Mouse (Mus musculus) heart, embryonic 16.5 days (tissue): Measurements from ENCODE around the gene Bcs1l. TPM values are rescaled to one million over a fixed set of nuclear protein-coding genes. Genes with fewer than 3 reads are reported as not detected.

Source experiments
- ATAC-seq: fragments of 200-750 bp; cut with Nextera tagmentation; replicated peaks from 2 replicates; pipeline ENCODE4 v1.8.0; 2017; ENCODE audit warnings: moderate number of reproducible peaks; ENCODE audit not compliant: insufficient read depth, low FRiP score; ENCODE audit errors: extremely low read depth
- H3K27ac ChIP-seq: fragments of 300-500 bp; sonication (generic); 2 replicates; pipeline ENCODE4 v1.5.1; 2014; ENCODE audit warnings: mild to moderate bottlenecking, low read length, control low read depth, moderate library complexity
- H3K27me3 ChIP-seq: fragments of 300-500 bp; sonication (generic); 2 replicates; pipeline ENCODE4 v1.6.1; 2014; ENCODE audit warnings: low read length, mixed read lengths; ENCODE audit not compliant: control insufficient read depth, insufficient read depth
- H3K36me3 ChIP-seq: fragments of 300-500 bp; sonication (generic); 2 replicates; pipeline ENCODE4 v1.6.1; 2014; ENCODE audit not compliant: control insufficient read depth, insufficient read depth
- H3K4me1 ChIP-seq: fragments of 300-500 bp; sonication (generic); 2 replicates; pipeline ENCODE4 v1.6.1; 2014; ENCODE audit warnings: low read length, mixed read lengths; ENCODE audit not compliant: control insufficient read depth, insufficient read depth
- H3K4me2 ChIP-seq: fragments of 300-500 bp; sonication (generic); 2 replicates; pipeline ENCODE4 v1.6.1; 2014; ENCODE audit warnings: low read depth, mild to moderate bottlenecking, control low read depth, low read length
- H3K4me3 ChIP-seq: fragments of 300-500 bp; sonication (generic); 2 replicates; pipeline ENCODE4 v1.5.1; 2014; ENCODE audit warnings: mild to moderate bottlenecking, control low read depth, low read length
- H3K9ac ChIP-seq: fragments of 300-500 bp; sonication (generic); 2 replicates; pipeline ENCODE4 v1.6.1; 2014; ENCODE audit warnings: low read length, control low read depth
- H3K9me3 ChIP-seq: fragments of 300-500 bp; sonication (generic); replicated peaks from 2 replicates; pipeline ENCODE4 v1.6.1; 2016; ENCODE audit warnings: low read length; ENCODE audit not compliant: control insufficient read depth
- WGBS: fragments of 180-500 bp; shearing (Covaris S2); extraction: QIAGEN DNeasy Blood & Tissue Kit; methylation state at CpG from one replicate; pipeline ENCODE4 v1.1.7; 2014; 5-methylcytosine and 5-hydroxymethylcytosine counted together
- microRNA-seq: library from miRNA; unstranded; fragments of <30 nt; microRNA quantifications from one replicate; pipeline ENCODE4, GENCODE M21; 2017
- polyA plus RNA-seq: library from polyadenylated mRNA; unstranded; fragments of >200 nt; fragmentation: Nextera tagmentation; extraction: Ambion mirVana; gene quantifications from 2 replicates; pipeline ENCODE4 v1.2.1, GENCODE M21; 2015

Gene Bcs1l
- polyA plus RNA-seq, 1 experiment from 2014 or later, result 25.2 TPM

DNA sequence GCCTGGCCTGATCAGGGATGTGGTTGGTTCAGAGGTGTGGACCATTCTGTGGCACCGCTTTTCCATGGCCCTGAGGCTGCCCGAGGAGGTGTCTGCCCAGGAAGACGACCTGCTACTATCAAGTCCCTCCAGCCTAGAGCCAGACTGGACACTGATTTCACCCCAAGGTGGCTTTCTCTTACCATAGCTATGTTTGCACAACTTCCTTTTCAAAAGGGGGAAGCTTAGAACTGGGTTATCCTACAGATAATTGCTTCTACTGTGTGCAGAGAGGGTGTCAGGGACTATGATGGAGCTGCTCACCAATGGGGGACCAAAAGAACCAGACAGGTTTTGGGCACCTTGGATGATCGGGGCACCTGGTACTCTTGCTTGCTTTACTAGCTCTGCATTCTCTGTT is 44.6 kb downstream of the Bcs1l start:
- ATAC-seq, result no peak
- H3K27me3 ChIP-seq, result no peaks in the 10 kb centered on the region
- no peaks in the 10 kb centered on the region for H3K9me3 ChIP-seq
- H3K4me3 ChIP-seq, result no peak overlapping the region
- H3K9ac ChIP-seq, result no peak overlapping the region
- no peak overlapping the region for H3K4me2 ChIP-seq
- H3K4me1 ChIP-seq, result no peaks in the 10 kb centered on the region
- no peak overlapping the region for H3K27ac ChIP-seq
- no peaks in the 10 kb centered on the region for H3K36me3 ChIP-seq
- WGBS, result 82% methylated on average over 4 of the region's 4 CpGs

Small RNAs within 50 kb of the gene (microRNA-seq; reads per million reads assigned to microRNA genes)
- gene Gm25035, result not detected

Other genes with a start within 250 kb of the Bcs1l start
- gene Catip, start 226.2 kb upstream of the Bcs1l start, polyA plus RNA-seq, result 0.62 and 1.1 TPM in 2 replicates
- gene Slc11a1, start 213.1 kb upstream of the Bcs1l start, polyA plus RNA-seq, result 3.4 and 4.3 TPM in 2 replicates
- 64.6 and 66.7 TPM in 2 replicates for gene Ctdsp1, start 196.8 kb upstream of the Bcs1l start, polyA plus RNA-seq
- gene Vil1, start 178.9 kb upstream of the Bcs1l start, polyA plus RNA-seq, result 0.37 and 1.7 TPM in 2 replicates
- 28.3 and 32.1 TPM in 2 replicates for gene Cnot9, start 82.2 kb upstream of the Bcs1l start, polyA plus RNA-seq
- 0.20 and 0.68 TPM in 2 replicates for gene Plcd4, start 45.4 kb upstream of the Bcs1l start, polyA plus RNA-seq
- 19.2 and 20.3 TPM in 2 replicates for gene Usp37, start 44.0 kb upstream of the Bcs1l start, polyA plus RNA-seq
- 5.0 TPM in 2 replicates for gene Zfp142, start within 50 bp of the Bcs1l start, polyA plus RNA-seq
- gene Rnf25, start 13.1 kb downstream of the Bcs1l start, polyA plus RNA-seq, result 23.5 and 26.1 TPM in 2 replicates
- 3.1 and 3.9 TPM in 2 replicates for gene Stk36, start 13.2 kb downstream of the Bcs1l start, polyA plus RNA-seq
- gene Ttll4, start 73.5 kb downstream of the Bcs1l start, polyA plus RNA-seq, result 7.1 and 10.3 TPM in 2 replicates
- gene Cyp27a1, start 125.3 kb downstream of the Bcs1l start, polyA plus RNA-seq, result 12.4 and 13.3 TPM in 2 replicates
- 4.6 and 5.7 TPM in 2 replicates for gene Prkag3, start 160.9 kb downstream of the Bcs1l start, polyA plus RNA-seq
- gene Wnt6, start 183.6 kb downstream of the Bcs1l start, polyA plus RNA-seq, result 0.36 and 0.71 TPM in 2 replicates
- gene Wnt10a, start 203.2 kb downstream of the Bcs1l start, polyA plus RNA-seq, result 0.20 and 0.24 TPM in 2 replicates